Mouse (Mus musculus): Measurements from ENCODE around the gene 6820408C15Rik.

Gene 6820408C15Rik

GRCm38 (mm10) chr2:152470973-152471372, 55.6 kb downstream of the 6820408C15Rik start:
- DNase-seq (ENCODE audit: low read depth): peak; percentile 49

- DNase-seq (ENCODE audit: low read depth): no peak
Measured at GRCm38 (mm10) chr2:152472434-152472833, 57.0 kb downstream of the 6820408C15Rik start.

- DNase-seq (ENCODE audit: low read depth): no peak
Measured at GRCm38 (mm10) chr2:152476763-152477162, 61.4 kb downstream of the 6820408C15Rik start, which contains the start of gene Defb20. Gene Defb20, plus strand, starts transcription at chr2:152477063.

- DNase-seq (ENCODE audit: low read depth): no peak
Measured at GRCm38 (mm10) chr2:152480881-152481280, 65.5 kb downstream of the 6820408C15Rik start.

- no peak for DNase-seq (ENCODE audit: low read depth)
Measured at GRCm38 (mm10) chr2:152481726-152482125, 66.3 kb downstream of the 6820408C15Rik start.

- peak; percentile 23 for DNase-seq (ENCODE audit: low read depth)
Measured at GRCm38 (mm10) chr2:152487024-152487423, 71.6 kb downstream of the 6820408C15Rik start.

- DNase-seq (ENCODE audit: low read depth): no peak
Measured at GRCm38 (mm10) chr2:152490038-152490437, 74.7 kb downstream of the 6820408C15Rik start, which contains the start of gene Defb22. Gene Defb22, minus strand, starts transcription at chr2:152490138.

- DNase-seq (ENCODE audit: low read depth): no peak
Measured at GRCm38 (mm10) chr2:152493151-152493550, 77.8 kb downstream of the 6820408C15Rik start.
